Mouse (Mus musculus) urinary bladder, postnatal 0 days (tissue): ENCODE results near the gene Gm2431. TPM values are rescaled to one million over a fixed set of nuclear protein-coding genes. Genes with fewer than 3 reads are reported as not detected.

ENCODE experiments used
- polyA plus RNA-seq: library from polyadenylated mRNA; unstranded; fragments of >200 nt; fragmentation: Nextera tagmentation; extraction: Ambion mirVana; gene quantifications from 2 replicates; pipeline ENCODE4 v1.2.1, GENCODE M21; 2015

Gene Gm2431
- polyA plus RNA-seq = not detected in 2 replicates

DNA sequence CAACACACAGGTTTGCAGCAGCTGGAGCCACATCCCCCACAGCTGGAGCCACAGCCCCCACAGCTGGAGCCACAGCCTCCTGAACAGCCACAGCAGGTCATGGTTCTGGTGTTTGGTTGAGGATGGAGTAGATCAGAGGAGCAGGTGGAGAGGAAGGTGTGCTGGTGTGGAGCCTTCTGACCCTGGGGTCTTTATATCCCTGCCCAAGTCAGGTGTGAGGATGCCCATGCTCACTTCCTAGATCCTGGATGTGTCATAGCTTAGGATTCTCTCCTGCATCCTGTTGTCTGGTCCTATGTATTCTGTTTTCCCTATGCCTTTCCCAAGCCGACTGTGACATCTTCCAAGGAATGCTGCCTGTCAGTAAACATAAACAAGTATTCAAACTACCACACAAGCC, at the start of gene Gm2431:
Gm2431 (minus strand) TSS at position 101 of the 400 bp plus-strand sequence.

GRCm38 (mm10) chr7:142303249-142303648, 45.1 kb upstream of the Gm2431 start, which contains the start of gene Krtap5-4:
Gene Krtap5-4 (plus strand): TSS chr7:142303549.

DNA sequence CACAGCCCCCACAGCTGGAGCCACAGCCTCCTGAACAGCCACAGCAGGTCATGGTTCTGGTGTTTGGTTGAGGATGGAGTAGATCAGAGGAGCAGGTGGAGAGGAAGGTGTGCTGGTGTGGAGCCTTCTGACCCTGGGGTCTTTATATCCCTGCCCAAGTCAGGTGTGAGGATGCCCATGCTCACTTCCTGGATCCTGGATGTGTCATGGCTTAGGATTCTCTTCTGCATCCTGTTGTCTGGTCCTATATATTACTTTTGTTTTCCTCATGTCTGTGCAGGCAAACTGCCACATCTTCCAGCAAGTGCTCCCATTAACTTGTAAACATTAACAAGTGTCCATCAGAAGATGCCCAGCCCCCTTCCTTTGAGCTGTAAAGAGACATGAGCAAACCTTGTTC, 38.9 kb upstream of the Gm2431 start, which contains the start of gene Krtap5-1:
Krtap5-1 (minus strand) TSS at position 101 of the 400 bp plus-strand sequence.

GRCm38 (mm10) chr7:142274263-142274662, 16.1 kb upstream of the Gm2431 start, which contains the start of gene Gm4559:
Gene Gm4559 (minus strand): TSS chr7:142274363.

GRCm38 (mm10) chr7:142240978-142241377, 17.2 kb downstream of the Gm2431 start, which contains the start of gene Gm40460:
Gene Gm40460 (minus strand): TSS chr7:142241078.

DNA sequence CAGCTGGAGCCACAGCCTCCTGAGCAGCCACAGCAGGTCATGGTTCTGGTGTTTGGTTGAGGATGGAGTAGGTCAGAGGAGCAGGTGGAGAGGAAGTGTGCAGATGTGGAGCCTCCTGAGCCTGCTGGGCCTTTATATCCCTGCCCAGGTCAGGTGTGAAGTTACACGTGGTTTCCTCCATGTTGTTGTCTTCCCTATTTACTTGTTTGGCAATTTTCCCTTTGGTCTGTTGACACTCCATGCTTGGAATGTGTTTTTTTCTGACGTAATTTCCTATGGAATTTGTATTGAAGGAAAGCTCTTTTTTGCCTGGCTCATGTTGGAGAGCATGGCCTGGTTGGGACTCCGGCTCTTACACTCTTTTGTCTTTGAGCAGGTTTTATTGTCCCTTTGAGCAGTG, 28.3 kb downstream of the Gm2431 start, which contains the start of gene Krtap5-5:
Krtap5-5 (minus strand) TSS at position 101 of the 400 bp plus-strand sequence.

GRCm38 (mm10) chr7:142211559-142211958, 46.6 kb downstream of the Gm2431 start, which contains the start of gene Gm7579:
Gene Gm7579 (plus strand): TSS chr7:142211859.

Other genes starting within 250 kb of the Gm2431 start
- 57.5 and 64.2 TPM in 2 replicates for gene Mob2, start 197.3 kb downstream of the Gm2431 start, polyA plus RNA-seq
- gene Dusp8, start 162.5 kb downstream of the Gm2431 start, polyA plus RNA-seq = 3.4 and 6.9 TPM in 2 replicates
- not detected in 2 replicates for gene Gm45618, start 137.6 kb downstream of the Gm2431 start, polyA plus RNA-seq
- not detected in 2 replicates for gene Gm39115, start 122.3 kb downstream of the Gm2431 start, polyA plus RNA-seq
- not detected in 2 replicates for gene Gm45337, start 113.7 kb downstream of the Gm2431 start, polyA plus RNA-seq
- gene Gm29735, start 101.2 kb downstream of the Gm2431 start, polyA plus RNA-seq = not detected in 2 replicates
- not detected in 2 replicates for gene Gm4553, start 92.6 kb downstream of the Gm2431 start, polyA plus RNA-seq
- gene Krtap5-2, start 82.3 kb downstream of the Gm2431 start, polyA plus RNA-seq = not detected in 2 replicates
- gene Gm10153, start 68.0 kb downstream of the Gm2431 start, polyA plus RNA-seq = not detected in 2 replicates
- gene Krtap5-3, start 57.0 kb downstream of the Gm2431 start, polyA plus RNA-seq = not detected in 2 replicates
- gene Gm7579, start 46.5 kb downstream of the Gm2431 start, polyA plus RNA-seq = not detected in 2 replicates
- gene Krtap5-5, start 28.4 kb downstream of the Gm2431 start, polyA plus RNA-seq = not detected in 2 replicates
- gene Gm40460, start 17.3 kb downstream of the Gm2431 start, polyA plus RNA-seq = not detected in 2 replicates
- not detected in 2 replicates for gene Gm4559, start 16.0 kb upstream of the Gm2431 start, polyA plus RNA-seq
- not detected in 2 replicates for gene Krtap5-1, start 38.8 kb upstream of the Gm2431 start, polyA plus RNA-seq
- not detected in 2 replicates for gene Krtap5-4, start 45.2 kb upstream of the Gm2431 start, polyA plus RNA-seq
- gene Ifitm10, start 115.4 kb upstream of the Gm2431 start, polyA plus RNA-seq = 41.4 and 42.9 TPM in 2 replicates
- gene Gm49369, start 124.3 kb upstream of the Gm2431 start, polyA plus RNA-seq = not detected in 2 replicates
- gene Ctsd, start 129.7 kb upstream of the Gm2431 start, polyA plus RNA-seq = 581 and 830 TPM in 2 replicates
- 102 and 108 TPM in 2 replicates for gene Syt8, start 176.5 kb upstream of the Gm2431 start, polyA plus RNA-seq
- 12.2 and 17.3 TPM in 2 replicates for gene Tnni2, start 183.5 kb upstream of the Gm2431 start, polyA plus RNA-seq
- gene Lsp1, start 202.5 kb upstream of the Gm2431 start, polyA plus RNA-seq = 337 and 345 TPM in 2 replicates
- 494 and 760 TPM in 2 replicates for gene Tnnt3, start 240.5 kb upstream of the Gm2431 start, polyA plus RNA-seq